Mouse (Mus musculus) midbrain, embryonic 16.5 days (tissue): ENCODE measurements around the gene Ephx3. TPM values are rescaled to one million over a fixed set of nuclear protein-coding genes. Genes with fewer than 3 reads are reported as not detected.

Experiments used
- ATAC-seq: fragments of 200-750 bp; cut with Nextera tagmentation; 2 replicates; pipeline ENCODE4 v1.8.0; 2017; ENCODE audit warnings: moderate TSS enrichment
- H3K27ac ChIP-seq: fragments of 300-500 bp; sonication (generic); 2 replicates; pipeline ENCODE4 v1.5.1; 2014; ENCODE audit warnings: mild to moderate bottlenecking, low read length, mixed read lengths
- H3K27me3 ChIP-seq: fragments of 300-500 bp; sonication (generic); 2 replicates; pipeline ENCODE4 v1.6.1; 2014; ENCODE audit warnings: low read depth, low read length, mixed read lengths; ENCODE audit not compliant: control insufficient read depth, insufficient read depth
- H3K36me3 ChIP-seq: fragments of 300-500 bp; sonication (generic); 2 replicates; pipeline ENCODE4 v1.6.1; 2014; ENCODE audit warnings: mild to moderate bottlenecking, low read length, moderate library complexity, mixed read lengths; ENCODE audit not compliant: control insufficient read depth, insufficient read depth
- H3K4me1 ChIP-seq: fragments of 300-500 bp; sonication (generic); 2 replicates; pipeline ENCODE4 v1.6.1; 2014; ENCODE audit warnings: mild to moderate bottlenecking, low read length, mixed read lengths; ENCODE audit not compliant: control insufficient read depth, insufficient read depth
- H3K4me2 ChIP-seq: fragments of 300-500 bp; sonication (generic); 2 replicates; pipeline ENCODE4 v1.6.1; 2014; ENCODE audit warnings: mild to moderate bottlenecking, low read length, mixed read lengths
- H3K4me3 ChIP-seq: fragments of 300-500 bp; sonication (generic); 2 replicates; pipeline ENCODE4 v1.5.1; 2014; ENCODE audit warnings: low read depth, mild to moderate bottlenecking, low read length, moderate library complexity, mixed read lengths
- H3K9ac ChIP-seq: fragments of 300-500 bp; sonication (generic); 2 replicates; pipeline ENCODE4 v1.6.1; 2014; ENCODE audit warnings: low read depth, low read length, mixed read lengths
- H3K9me3 ChIP-seq: fragments of 300-500 bp; sonication (generic); replicated peaks from 2 replicates; pipeline ENCODE4 v1.6.1; 2014; ENCODE audit warnings: mild to moderate bottlenecking, low read length, mixed read lengths; ENCODE audit not compliant: control insufficient read depth, poor library complexity, severe bottlenecking
- WGBS: fragments of 180-500 bp; shearing (Covaris S2); extraction: QIAGEN DNeasy Blood & Tissue Kit; methylation state at CpG from one replicate; pipeline ENCODE4 v1.1.7; 2014; 5-methylcytosine and 5-hydroxymethylcytosine counted together
- polyA plus RNA-seq: library from polyadenylated mRNA; unstranded; fragments of >200 nt; fragmentation: Nextera tagmentation; extraction: Ambion mirVana; gene quantifications from 2 replicates; pipeline ENCODE4 v1.2.1, GENCODE M21; 2015

Gene Ephx3
- polyA plus RNA-seq, 1 experiment from 2014 or later: 0.24 TPM

DNA sequence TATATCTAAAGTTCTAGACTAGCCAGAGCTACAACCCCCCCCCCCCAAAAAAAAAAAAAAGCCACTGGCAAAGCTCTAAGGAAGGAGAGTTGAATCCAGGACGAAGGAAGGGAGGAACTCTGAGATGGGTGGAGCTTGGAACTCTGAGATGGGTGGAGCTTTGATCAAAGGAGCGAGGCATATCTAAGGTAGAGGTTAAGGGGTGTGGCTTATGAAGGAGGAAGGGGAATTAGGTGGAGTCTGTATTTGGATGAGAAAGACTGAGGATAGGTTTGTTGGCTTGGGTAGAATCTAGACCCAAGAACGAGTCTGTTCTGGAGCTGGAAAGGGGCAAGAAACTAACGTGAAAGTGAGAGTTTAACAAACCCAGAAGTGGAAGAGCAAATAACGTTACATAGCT lies 501 bp upstream of the Ephx3 start:
- H3K27ac ChIP-seq: no peak overlapping the region
- H3K27me3 ChIP-seq: peaks cover 9% of the 10 kb centered on the region
- ATAC-seq: no peak
- H3K4me2 ChIP-seq: peak overlapping the region; percentile 72
- H3K36me3 ChIP-seq: no peaks in the 10 kb centered on the region
- H3K9me3 ChIP-seq: no peaks in the 10 kb centered on the region
- WGBS: 23% methylated on average over 5 of the region's 5 CpGs
- H3K9ac ChIP-seq: no peak overlapping the region
- H3K4me1 ChIP-seq: peaks cover 10% of the 10 kb centered on the region
- H3K4me3 ChIP-seq: no peak overlapping the region

DNA sequence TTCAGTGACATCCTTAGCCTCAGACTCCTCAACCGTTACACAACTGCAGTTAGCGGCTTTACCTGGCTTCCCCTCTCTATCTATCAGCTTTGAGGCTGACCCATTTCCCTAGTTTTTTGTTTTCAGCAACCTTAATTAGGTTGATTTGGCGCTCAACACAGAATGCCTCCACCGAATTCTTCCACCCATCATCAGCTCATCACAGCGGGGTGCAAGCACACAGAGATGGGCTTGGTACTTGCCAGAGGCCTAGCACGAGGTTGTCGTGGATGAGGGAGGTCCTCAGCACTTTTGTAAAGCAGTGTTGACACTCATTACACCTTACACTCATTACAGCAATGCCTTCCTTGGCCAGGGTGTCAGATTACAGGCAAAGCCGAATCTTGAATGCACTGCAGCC lies 6.3 kb downstream of the Ephx3 start:
- no peaks in the 10 kb centered on the region for H3K9me3 ChIP-seq
- no peaks in the 10 kb centered on the region for H3K27me3 ChIP-seq
- no peak overlapping the region for H3K9ac ChIP-seq
- ATAC-seq: no peak
- peaks cover 6% of the 10 kb centered on the region; the same call in 1 of the 2 replicates for H3K4me1 ChIP-seq
- no peak overlapping the region for H3K4me3 ChIP-seq
- H3K4me2 ChIP-seq: no peak overlapping the region
- no peaks in the 10 kb centered on the region for H3K36me3 ChIP-seq
- WGBS: 37% methylated on average over 8 of the region's 8 CpGs
- no peak overlapping the region for H3K27ac ChIP-seq

DNA sequence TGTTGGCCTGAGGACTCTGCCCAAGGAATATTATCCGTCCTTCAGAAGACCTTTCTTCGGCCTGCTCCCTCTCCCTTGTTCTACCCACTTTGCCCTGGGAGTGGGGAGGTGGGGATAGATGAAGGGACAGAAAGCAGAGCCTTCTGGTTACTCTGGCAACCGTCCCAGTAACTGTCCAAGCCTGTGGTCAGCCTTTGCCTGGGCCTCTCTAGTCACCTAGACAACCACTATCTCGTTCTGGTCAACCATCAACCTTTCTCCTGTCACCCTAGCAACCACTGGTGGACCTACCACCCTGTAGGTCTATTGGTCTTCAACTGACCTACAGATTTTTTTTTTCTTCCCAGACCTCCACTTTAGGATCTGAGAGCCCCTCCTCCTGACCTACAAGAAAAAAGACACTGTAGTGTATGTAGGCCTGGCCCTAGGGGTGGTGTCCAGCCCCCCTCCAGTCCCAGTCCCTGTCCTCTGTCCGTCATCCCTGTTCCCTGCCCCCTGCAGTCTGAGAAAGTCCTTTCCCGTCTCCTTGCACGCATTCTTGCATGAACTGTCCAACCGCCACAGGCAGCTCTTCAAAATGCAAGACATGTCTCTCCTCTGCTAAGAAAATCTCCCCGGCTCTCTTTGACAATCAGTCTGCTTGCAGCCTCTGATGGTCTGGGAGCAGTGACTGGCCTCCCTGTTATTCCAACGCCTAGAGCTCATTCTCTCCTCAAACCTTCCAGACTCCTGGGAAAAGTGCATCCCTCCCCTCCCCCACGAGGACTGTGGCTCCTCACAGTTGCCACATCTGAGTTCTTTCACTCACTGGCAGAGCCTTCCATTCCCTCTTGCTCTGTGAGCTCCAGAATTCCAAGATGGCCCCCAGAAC lies 9.5 kb downstream of the Ephx3 start:
- H3K9me3 ChIP-seq: no peaks in the 10 kb centered on the region
- peak overlapping the region; percentile 73 for H3K27ac ChIP-seq
- H3K4me2 ChIP-seq: no peak overlapping the region
- H3K9ac ChIP-seq: no peak overlapping the region
- H3K4me1 ChIP-seq: peaks cover 6% of the 10 kb centered on the region; the same call in 1 of the 2 replicates
- no peaks in the 10 kb centered on the region for H3K36me3 ChIP-seq
- H3K4me3 ChIP-seq: no peak overlapping the region
- no peaks in the 10 kb centered on the region for H3K27me3 ChIP-seq
- ATAC-seq: peak; percentile 83
- WGBS: 15% methylated on average over 11 of the region's 11 CpGs

DNA sequence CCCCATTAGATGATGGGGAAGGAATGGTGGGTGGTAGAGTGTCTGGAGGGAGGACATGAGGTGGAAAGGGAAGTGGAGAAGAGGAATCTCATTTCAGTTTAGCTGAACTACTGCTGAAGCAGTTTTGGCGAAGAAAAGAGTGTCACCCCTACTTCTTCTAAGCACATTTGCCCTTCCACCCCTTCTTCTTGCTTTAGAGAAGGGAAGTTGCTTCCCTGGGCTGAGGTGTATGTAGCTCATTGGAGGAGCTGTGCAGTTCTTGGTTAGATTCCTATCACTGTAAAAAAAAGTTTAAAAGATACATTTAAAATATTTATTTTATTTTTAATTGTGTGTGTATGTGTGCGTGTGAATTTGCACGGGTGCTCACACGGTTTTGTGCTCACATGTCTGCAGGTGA lies 12.4 kb downstream of the Ephx3 start:
- no peak for ATAC-seq
- H3K4me3 ChIP-seq: no peak overlapping the region
- peaks cover 6% of the 10 kb centered on the region; the same call in 1 of the 2 replicates for H3K4me1 ChIP-seq
- no peaks in the 10 kb centered on the region for H3K27me3 ChIP-seq
- no peak overlapping the region for H3K4me2 ChIP-seq
- no peaks in the 10 kb centered on the region for H3K36me3 ChIP-seq
- H3K9ac ChIP-seq: no peak overlapping the region
- no peaks in the 10 kb centered on the region for H3K9me3 ChIP-seq
- no peak overlapping the region for H3K27ac ChIP-seq
- WGBS: 94% methylated on average over 4 of the region's 4 CpGs

DNA sequence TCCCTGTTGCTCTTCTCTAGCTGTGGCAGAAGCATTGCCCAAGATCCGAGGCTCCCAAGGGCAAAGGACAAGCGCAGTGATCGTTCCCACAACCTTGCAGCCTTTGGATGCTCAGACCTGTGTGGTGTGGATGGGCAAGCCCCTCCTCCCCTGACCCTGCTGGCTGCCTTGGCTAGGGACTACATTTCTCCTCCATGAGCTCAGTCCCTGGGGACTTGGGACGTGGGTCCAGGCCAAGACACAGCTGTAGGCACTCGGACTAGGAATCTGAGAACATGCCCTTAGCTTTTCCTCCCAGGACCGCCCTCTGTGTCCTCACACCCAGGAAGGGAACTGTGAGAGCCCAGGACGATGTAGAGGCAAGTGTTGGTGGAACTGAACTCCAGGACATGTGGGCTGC lies 16.2 kb downstream of the Ephx3 start:
- Histone ChIP-seq H3K4me2 (no peak overlapping the region), H3K9ac (no peak overlapping the region), H3K27ac (no peak overlapping the region), H3K4me1 (no peaks in the 10 kb centered on the region), H3K36me3 (no peaks in the 10 kb centered on the region), H3K4me3 (no peak overlapping the region), H3K9me3 (no peaks in the 10 kb centered on the region), H3K27me3 (no peaks in the 10 kb centered on the region)
- no peak for ATAC-seq
- 65% methylated on average over 7 of the region's 7 CpGs for WGBS

DNA sequence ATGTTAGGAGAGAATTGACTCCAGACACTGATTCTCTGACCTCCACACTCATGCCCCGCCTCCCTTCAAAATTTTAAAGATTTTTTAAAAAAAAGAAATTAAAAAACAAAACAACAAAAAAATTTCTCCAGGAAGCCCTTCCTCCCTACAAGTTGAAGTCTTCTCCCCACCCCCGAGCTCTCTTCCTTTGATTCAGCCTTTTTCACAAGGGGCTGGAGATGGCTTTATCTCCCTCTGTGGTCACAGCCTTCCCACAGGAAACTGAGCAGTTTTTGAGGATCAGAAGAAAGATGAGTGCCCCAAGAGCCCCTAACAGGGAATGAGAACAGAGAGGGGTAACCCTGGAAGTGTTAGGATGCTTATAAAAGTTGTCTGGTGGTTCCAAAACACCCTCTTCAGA lies 16.9 kb downstream of the Ephx3 start:
- Histone ChIP-seq H3K4me3 (no peak overlapping the region), H3K4me1 (no peaks in the 10 kb centered on the region), H3K27me3 (no peaks in the 10 kb centered on the region), H3K9ac (no peak overlapping the region), H3K36me3 (no peaks in the 10 kb centered on the region), H3K4me2 (no peak overlapping the region), H3K27ac (no peak overlapping the region), H3K9me3 (no peaks in the 10 kb centered on the region)
- 64% methylated on average over 2 of the region's 2 CpGs for WGBS
- no peak for ATAC-seq

DNA sequence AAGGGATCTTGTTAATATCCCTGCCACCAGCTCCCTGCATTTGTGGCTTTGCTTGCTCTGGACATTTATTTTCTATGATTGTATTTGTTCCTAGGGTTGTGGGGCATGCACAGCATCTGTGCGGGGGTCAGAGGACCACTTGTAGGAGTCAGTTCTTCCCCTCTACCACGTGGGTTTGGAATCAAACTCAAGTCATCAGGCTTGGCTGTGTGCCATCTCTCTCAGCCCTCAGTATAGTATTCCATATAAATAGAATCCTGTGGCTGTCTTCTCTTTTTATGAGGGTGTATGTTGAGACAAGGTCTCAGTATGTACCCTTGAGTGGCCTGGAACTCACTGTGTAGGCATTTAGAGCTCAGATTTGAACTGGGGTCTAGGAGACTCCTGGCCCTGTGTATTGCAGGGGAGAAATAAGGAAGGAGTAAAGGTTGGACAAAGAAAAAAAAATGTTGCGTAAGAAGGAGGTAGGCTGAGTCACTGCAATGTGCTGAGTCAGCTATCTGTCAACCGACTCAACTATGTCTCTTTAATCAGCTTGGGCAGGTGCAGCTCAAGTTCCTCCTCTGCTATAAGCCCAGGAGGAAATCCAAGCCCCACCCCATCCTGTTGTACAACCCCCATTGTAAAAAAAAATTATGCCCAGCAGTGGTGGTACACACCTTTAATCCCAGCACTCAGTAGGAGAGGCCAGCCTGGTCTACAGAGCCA lies 19.7 kb downstream of the Ephx3 start:
- WGBS: 91% methylated on average over 4 of the region's 4 CpGs
- H3K4me1 ChIP-seq: peaks cover 15% of the 10 kb centered on the region
- no peak overlapping the region for H3K27ac ChIP-seq
- H3K4me2 ChIP-seq: no peak overlapping the region
- no peak for ATAC-seq
- H3K9me3 ChIP-seq: no peaks in the 10 kb centered on the region
- no peak overlapping the region for H3K9ac ChIP-seq
- no peak overlapping the region for H3K4me3 ChIP-seq
- no peaks in the 10 kb centered on the region for H3K27me3 ChIP-seq
- no peaks in the 10 kb centered on the region for H3K36me3 ChIP-seq

DNA sequence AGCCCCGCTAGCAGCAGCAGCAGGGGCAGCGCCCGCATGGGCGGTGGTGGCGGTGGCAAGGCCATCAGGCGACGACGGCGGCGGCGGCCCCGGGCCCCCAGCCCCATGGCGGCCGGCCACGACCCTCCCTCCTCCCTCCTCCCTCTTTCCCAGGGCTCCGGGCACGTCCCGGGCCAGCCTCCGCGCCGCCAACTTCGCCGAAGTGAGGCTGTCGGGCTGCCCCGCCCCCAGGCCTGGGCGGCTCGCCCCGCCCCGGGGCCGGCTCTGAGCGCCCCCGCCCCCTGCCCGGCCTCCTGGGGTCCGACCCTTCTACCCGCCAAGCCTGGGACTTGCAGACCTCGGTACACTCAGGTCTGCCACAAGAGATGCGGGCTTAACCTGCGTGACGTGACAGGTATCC lies 22.7 kb downstream of the Ephx3 start, which contains the start of gene Notch3:
Gene Notch3 (minus strand): TSS at position 166 of the 400 bp plus-strand sequence.
- Histone ChIP-seq H3K36me3 (no peaks in the 10 kb centered on the region), H3K4me2 (peak within 1 kb of the TSS; percentile 94), H3K9me3 (no peaks in the 10 kb centered on the region), H3K9ac (peak within 1 kb of the TSS; percentile 78), H3K4me1 (peaks cover 19% of the 10 kb centered on the region), H3K4me3 (peak within 1 kb of the TSS; percentile 58), H3K27me3 (no peaks in the 10 kb centered on the region), H3K27ac (peak within 1 kb of the TSS; percentile 78)
- 0% methylated on average over 27 of the region's 39 CpGs for WGBS
- ATAC-seq: peak; percentile 2; the same call in 1 of the 2 replicates
